Mouse (Mus musculus) myocyte (in vitro differentiated cells): ENCODE results near the gene Adamts2. TPM values are rescaled to one million over a fixed set of nuclear protein-coding genes. Genes with fewer than 3 reads are reported as not detected.
A peak's percentile ranks its signal among the peaks of the same experiment; 100 is the strongest.

Source experiments
- H3K27me3 ChIP-seq: one replicate; pipeline ENCODE4 v1.6.1; 2011; ENCODE audit not compliant: control insufficient read depth, insufficient read depth, insufficient read length
- H3K36me3 ChIP-seq: one replicate; pipeline ENCODE4 v1.6.1; 2011; ENCODE audit not compliant: control insufficient read depth, insufficient read depth
- H3K4me2 ChIP-seq: one replicate; pipeline ENCODE4 v1.6.1; 2011; ENCODE audit warnings: low read depth, control low read depth
- H3K4me3 ChIP-seq: one replicate; pipeline ENCODE4 v1.5.1; 2011; ENCODE audit warnings: mild to moderate bottlenecking, control low read depth, moderate library complexity
- H3K79me2 ChIP-seq: one replicate; pipeline ENCODE4 v1.6.1; 2011; ENCODE audit not compliant: control insufficient read depth, insufficient read depth
- H3ac ChIP-seq: one replicate; pipeline ENCODE4 v1.6.1; 2011; ENCODE audit not compliant: control insufficient read depth, insufficient read length
- MYOG ChIP-seq, 3 experiments: IDR thresholded peaks; one replicate each; pipeline ENCODE4 v1.6.1; 2011; ENCODE audit warnings: control low read depth in 2 of 3, low read depth in 2 of 3, mild to moderate bottlenecking in 2 of 3; ENCODE audit not compliant: insufficient read length in 2 of 3, control insufficient read depth in 1 of 3, insufficient read depth in 1 of 3
- SRF ChIP-seq: IDR thresholded peaks from one replicate; pipeline ENCODE4 v1.6.1; 2011; ENCODE audit warnings: low read depth; ENCODE audit not compliant: control insufficient read depth, insufficient read length
- polyA plus RNA-seq: library from polyadenylated mRNA; unstranded; fragments of >200 nt; fragmentation: generic; extraction: Trizol; gene quantifications from one replicate; pipeline ENCODE4 v1.2.1, GENCODE M21; 2012; ENCODE audit warnings: missing spikeins

The Adamts2 gene
- polyA plus RNA-seq, 1 experiment = 24.9 TPM

DNA sequence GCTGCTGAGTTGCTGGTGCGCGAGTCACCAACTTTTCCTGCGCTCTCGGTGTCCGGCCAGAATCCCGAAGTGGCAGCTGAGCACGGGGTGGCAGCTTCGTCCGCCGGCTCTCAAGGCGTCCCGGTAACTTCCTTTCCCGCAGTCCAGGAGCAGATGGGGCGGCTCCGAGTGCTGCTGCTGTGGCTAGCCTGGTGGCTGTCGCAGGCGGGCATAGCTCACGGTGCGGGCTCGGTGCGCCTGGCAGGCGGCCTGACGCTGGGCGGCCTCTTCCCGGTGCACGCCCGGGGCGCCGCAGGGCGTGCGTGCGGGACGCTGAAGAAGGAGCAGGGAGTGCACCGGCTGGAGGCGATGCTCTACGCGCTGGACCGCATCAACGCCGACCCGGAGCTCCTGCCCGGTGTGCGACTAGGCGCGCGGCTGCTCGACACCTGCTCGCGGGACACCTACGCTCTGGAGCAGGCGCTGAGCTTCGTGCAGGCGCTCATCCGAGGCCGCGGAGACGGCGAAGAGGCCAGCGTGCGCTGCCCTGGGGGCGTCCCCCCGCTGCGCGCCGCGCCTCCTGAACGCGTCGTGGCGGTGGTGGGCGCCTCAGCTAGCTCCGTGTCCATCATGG, 249.2 kb downstream of the Adamts2 start:
- H3K4me3 ChIP-seq = no peak overlapping the region
- no peak overlapping the region for H3ac ChIP-seq
- H3K4me2 ChIP-seq = no peak overlapping the region
- no peak for TF ChIP-seq SRF
- TF ChIP-seq MYOG (IDR thresholded peaks at IDR 0.05; ENCODE audit: control insufficient read depth in 1 of 3, insufficient read depth in 1 of 3, insufficient read length in 2 of 3, low read depth in 2 of 3) = peak in 1 of 3 experiments; percentile 1
- no peaks in the 10 kb centered on the region for H3K79me2 ChIP-seq
- peaks cover 55% of the 10 kb centered on the region for H3K27me3 ChIP-seq
- no peaks in the 10 kb centered on the region for H3K36me3 ChIP-seq

Other genes with a start within 250 kb of the Adamts2 start
- not detected for gene Cby3, start 247.6 kb upstream of the Adamts2 start, polyA plus RNA-seq
- gene Hnrnph1, start 225.1 kb upstream of the Adamts2 start, polyA plus RNA-seq = 54.5 TPM
- 13.9 TPM for gene Rufy1, start 171.0 kb upstream of the Adamts2 start, polyA plus RNA-seq
- gene Zfp354c, start 225.6 kb downstream of the Adamts2 start, polyA plus RNA-seq = 1.6 TPM
- gene Zfp879, start 239.5 kb downstream of the Adamts2 start, polyA plus RNA-seq = not detected
- not detected for gene Grm6, start 248.6 kb downstream of the Adamts2 start, polyA plus RNA-seq